Mouse (Mus musculus): ENCODE results near the gene Tpcn2. TPM values are rescaled to one million over a fixed set of nuclear protein-coding genes. Genes with fewer than 3 reads are reported as not detected.

Tpcn2 gene
- polyA plus RNA-seq, 1 experiment from 2014 or later: 5.7 TPM

- peaks cover 8% of the 10 kb centered on the region; the same call in 1 of the 2 replicates for H3K27me3 ChIP-seq (replicated peaks)
- no peaks in the 10 kb centered on the region for H3K9me3 ChIP-seq
- ATAC-seq (ENCODE audit: low FRiP score, low read depth): no peak
- no peak overlapping the region for H3K4me3 ChIP-seq
- peaks cover 9% of the 10 kb centered on the region for H3K4me1 ChIP-seq
- 73% methylated on average over 1 of the region's 1 CpGs for WGBS
- H3K27ac ChIP-seq: no peak overlapping the region
- no peaks in the 10 kb centered on the region for H3K36me3 ChIP-seq
- H3K4me2 ChIP-seq (replicated peaks): no peak overlapping the region
- no peak overlapping the region for H3K9ac ChIP-seq
Observed at GRCm38 (mm10) chr7:145154066-145154465, 129.7 kb downstream of the Tpcn2 start.

DNA sequence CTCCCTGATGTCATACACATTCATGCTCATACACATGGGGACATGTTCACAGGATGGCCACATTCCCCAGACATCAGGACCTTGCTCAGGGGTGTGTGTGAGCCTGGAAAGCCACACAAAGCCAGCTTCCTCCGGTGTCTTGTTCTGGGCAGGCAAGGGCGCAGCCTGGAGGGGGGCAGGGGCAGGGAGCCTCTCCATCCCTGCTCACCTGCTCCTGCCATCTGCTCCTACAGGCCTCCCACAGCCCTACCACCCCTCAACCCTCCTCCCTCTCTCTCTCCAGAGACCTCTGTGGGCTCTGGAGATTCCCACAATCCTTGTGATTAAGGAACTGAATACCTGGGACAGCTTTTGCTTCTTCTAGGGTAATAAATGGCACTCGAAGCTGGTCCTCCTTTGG, 132.0 kb downstream of the Tpcn2 start:
- ATAC-seq (ENCODE audit: low FRiP score, low read depth): no peak
- Histone ChIP-seq H3K36me3 (no peaks in the 10 kb centered on the region), H3K27ac (no peak overlapping the region), H3K4me1 (no peaks in the 10 kb centered on the region), H3K27me3 (replicated peaks) (0 out of 2 replicates have a peak, but pooled peaks cover 8% of the 10 kb centered on the region), H3K9me3 (no peaks in the 10 kb centered on the region), H3K9ac (no peak overlapping the region), H3K4me2 (replicated peaks) (no peak overlapping the region), H3K4me3 (no peak overlapping the region)
- WGBS: 79% methylated on average over 3 of the region's 3 CpGs

DNA sequence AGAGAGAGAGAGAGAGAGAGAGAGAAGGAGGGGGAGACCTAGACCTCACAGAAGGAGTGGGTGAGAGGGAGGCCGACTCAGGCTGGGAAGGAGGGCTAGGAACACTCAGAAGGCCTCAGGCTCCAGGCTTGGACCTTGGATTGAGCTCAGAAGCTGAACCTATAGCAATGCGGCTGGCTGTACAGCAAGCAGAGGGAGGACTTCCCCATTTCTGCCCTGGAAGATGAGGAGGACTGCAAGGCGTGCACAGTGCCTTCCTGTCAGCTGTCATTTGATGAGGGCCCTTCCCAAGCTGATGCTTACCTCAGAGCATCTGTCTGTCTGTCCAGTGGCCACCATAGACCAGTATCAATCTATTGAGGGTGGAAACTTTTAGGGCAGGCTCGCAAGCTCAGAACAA, 134.9 kb downstream of the Tpcn2 start:
- WGBS: 81% methylated on average over 4 of the region's 4 CpGs
- no peak for ATAC-seq (ENCODE audit: low FRiP score, low read depth)
- H3K4me1 ChIP-seq: no peaks in the 10 kb centered on the region
- no peak overlapping the region for H3K27ac ChIP-seq
- no peak overlapping the region for H3K9ac ChIP-seq
- no peak overlapping the region for H3K4me2 ChIP-seq (replicated peaks)
- H3K27me3 ChIP-seq (replicated peaks): 0 out of 2 replicates have a peak, but pooled peaks cover 3% of the 10 kb centered on the region
- H3K4me3 ChIP-seq: no peak overlapping the region
- H3K36me3 ChIP-seq: no peaks in the 10 kb centered on the region
- no peaks in the 10 kb centered on the region for H3K9me3 ChIP-seq

DNA sequence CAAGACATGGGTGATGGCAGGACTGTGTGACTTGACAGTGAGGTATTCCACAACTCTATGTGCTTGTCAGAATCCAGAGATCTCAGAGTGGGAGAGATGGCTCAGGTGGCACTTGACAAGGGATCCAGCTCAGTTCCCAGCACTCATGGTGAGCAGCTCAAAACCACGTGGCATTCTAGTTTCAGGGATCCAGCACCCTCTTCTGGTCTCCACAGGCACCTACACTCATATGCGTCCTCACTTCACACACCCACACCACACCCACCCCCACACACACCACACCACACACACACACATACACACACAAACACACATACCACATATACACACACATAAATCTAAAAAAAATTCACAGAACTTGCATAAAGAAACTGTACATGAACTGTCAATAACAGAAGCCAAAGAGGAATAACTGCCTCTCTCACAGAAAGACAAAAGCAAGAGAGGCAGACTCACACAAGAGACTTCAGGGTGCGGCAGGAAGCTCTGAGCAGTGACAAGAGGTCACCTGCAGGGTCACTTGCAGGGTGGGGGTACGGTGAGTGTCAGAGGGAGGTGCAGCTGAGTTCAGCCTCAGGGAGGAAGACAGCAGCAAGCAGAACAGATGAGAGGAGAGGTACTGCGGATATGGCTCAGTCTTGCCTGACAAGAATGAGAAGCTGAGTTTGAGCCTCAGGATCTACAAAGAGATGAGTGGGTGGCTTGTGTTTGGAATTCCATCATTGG, 135.7 kb downstream of the Tpcn2 start:
- no peaks in the 10 kb centered on the region for H3K4me1 ChIP-seq
- H3K4me2 ChIP-seq (replicated peaks): no peak overlapping the region
- 76% methylated on average over 5 of the region's 5 CpGs for WGBS
- ATAC-seq (ENCODE audit: low FRiP score, low read depth): no peak
- no peaks in the 10 kb centered on the region for H3K9me3 ChIP-seq
- no peak overlapping the region for H3K27ac ChIP-seq
- no peak overlapping the region for H3K9ac ChIP-seq
- H3K36me3 ChIP-seq: no peaks in the 10 kb centered on the region
- H3K4me3 ChIP-seq: no peak overlapping the region
- H3K27me3 ChIP-seq (replicated peaks): no peaks in the 10 kb centered on the region

- no peaks in the 10 kb centered on the region for H3K36me3 ChIP-seq
- no peaks in the 10 kb centered on the region for H3K27me3 ChIP-seq (replicated peaks)
- no peak overlapping the region for H3K4me2 ChIP-seq (replicated peaks)
- no peak for ATAC-seq (ENCODE audit: low FRiP score, low read depth)
- H3K27ac ChIP-seq: no peak overlapping the region
- no peak overlapping the region for H3K4me3 ChIP-seq
- no peaks in the 10 kb centered on the region for H3K4me1 ChIP-seq
- H3K9ac ChIP-seq: no peak overlapping the region
- no peaks in the 10 kb centered on the region for H3K9me3 ChIP-seq
Observed at GRCm38 (mm10) chr7:145146252-145146930, 137.4 kb downstream of the Tpcn2 start.

DNA sequence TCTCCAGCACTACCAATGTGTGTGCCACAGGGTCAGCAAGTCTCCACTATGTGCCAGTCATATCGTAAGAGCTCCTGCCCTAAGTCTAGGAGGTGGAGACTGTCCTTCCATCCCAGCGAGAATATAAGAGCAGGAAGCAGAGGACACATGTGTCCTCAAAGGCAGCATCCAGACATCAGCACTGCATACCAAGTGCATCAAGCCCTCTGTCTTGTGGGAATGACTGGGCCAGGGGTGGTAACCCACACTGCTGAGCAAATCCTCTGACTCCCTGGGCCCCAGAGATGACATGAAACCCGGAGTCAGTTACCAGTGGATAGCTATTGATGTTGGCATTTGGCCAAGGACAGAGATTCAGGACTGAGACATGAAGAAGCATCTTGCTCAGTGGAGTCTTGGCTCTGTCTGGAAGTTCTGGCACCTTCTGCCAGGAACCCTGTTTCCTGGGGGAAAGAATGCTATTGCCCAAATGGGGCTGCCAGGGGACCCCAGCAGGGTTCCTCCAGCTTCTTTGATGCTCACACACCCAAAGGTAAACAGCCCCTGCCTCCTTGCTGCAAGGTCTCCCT, 140.2 kb downstream of the Tpcn2 start:
- Histone ChIP-seq H3K9ac (no peak overlapping the region), H3K4me2 (replicated peaks) (no peak overlapping the region), H3K27ac (no peak overlapping the region), H3K4me1 (no peaks in the 10 kb centered on the region), H3K4me3 (no peak overlapping the region), H3K36me3 (no peaks in the 10 kb centered on the region), H3K9me3 (peaks cover 11% of the 10 kb centered on the region; the same call in 1 of the 2 replicates), H3K27me3 (replicated peaks) (no peaks in the 10 kb centered on the region)
- ATAC-seq (ENCODE audit: low FRiP score, low read depth): no peak
- WGBS: 66% methylated on average over 3 of the region's 3 CpGs

DNA sequence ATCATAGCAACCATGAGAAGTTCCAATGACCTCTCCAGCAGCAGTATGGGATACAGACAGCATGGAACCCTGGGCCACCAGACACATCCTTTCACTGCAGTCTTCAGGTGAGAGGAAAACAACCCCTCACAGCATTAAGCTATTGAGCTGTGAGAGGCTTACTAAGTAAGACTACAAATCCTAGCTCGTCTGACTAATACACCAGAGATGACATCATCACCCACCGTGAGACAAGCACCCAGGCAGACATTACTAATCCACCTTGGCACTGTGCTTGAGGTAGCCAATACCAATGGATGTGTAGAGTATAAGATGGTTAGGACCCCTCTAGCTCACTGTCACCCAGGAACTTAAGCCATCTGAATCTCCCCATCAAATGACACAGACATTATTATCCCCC, 143.2 kb downstream of the Tpcn2 start:
- no peak overlapping the region for H3K9ac ChIP-seq
- H3K36me3 ChIP-seq: no peaks in the 10 kb centered on the region
- H3K4me3 ChIP-seq: no peak overlapping the region
- no peaks in the 10 kb centered on the region for H3K27me3 ChIP-seq (replicated peaks)
- ATAC-seq (ENCODE audit: low FRiP score, low read depth): no peak
- no peak overlapping the region for H3K4me2 ChIP-seq (replicated peaks)
- no peak overlapping the region for H3K27ac ChIP-seq
- peaks cover 3% of the 10 kb centered on the region; the same call in 1 of the 2 replicates for H3K4me1 ChIP-seq
- WGBS: 76% methylated on average over 2 of the region's 2 CpGs
- H3K9me3 ChIP-seq: peaks cover 15% of the 10 kb centered on the region; the same call in 1 of the 2 replicates

DNA sequence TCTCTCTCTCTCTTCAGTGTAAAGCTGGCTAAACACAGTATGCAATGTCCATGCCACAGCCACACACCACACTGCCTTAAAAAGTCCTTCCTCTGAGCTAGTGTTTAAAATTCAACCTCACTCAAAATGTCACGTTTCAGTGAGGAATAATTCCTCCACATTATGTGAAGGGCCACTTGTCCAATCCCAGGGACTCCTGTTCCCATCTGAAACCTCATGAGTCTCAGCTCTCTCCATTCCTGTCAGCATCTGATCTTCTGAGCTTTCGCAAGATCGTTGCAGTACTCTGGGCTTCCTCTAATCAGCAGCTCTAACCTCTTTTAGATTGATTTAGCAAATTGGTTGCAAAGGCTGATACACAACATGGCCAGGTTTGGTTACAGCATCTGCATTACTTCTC, 144.2 kb downstream of the Tpcn2 start:
- 93% methylated on average over 3 of the region's 3 CpGs for WGBS
- Histone ChIP-seq H3K27me3 (replicated peaks) (no peaks in the 10 kb centered on the region), H3K4me2 (replicated peaks) (no peak overlapping the region), H3K4me1 (peaks cover 3% of the 10 kb centered on the region; the same call in 1 of the 2 replicates), H3K27ac (no peak overlapping the region), H3K4me3 (no peak overlapping the region), H3K9ac (no peak overlapping the region), H3K36me3 (no peaks in the 10 kb centered on the region), H3K9me3 (peaks cover 15% of the 10 kb centered on the region; the same call in 1 of the 2 replicates)
- ATAC-seq (ENCODE audit: low FRiP score, low read depth): no peak

DNA sequence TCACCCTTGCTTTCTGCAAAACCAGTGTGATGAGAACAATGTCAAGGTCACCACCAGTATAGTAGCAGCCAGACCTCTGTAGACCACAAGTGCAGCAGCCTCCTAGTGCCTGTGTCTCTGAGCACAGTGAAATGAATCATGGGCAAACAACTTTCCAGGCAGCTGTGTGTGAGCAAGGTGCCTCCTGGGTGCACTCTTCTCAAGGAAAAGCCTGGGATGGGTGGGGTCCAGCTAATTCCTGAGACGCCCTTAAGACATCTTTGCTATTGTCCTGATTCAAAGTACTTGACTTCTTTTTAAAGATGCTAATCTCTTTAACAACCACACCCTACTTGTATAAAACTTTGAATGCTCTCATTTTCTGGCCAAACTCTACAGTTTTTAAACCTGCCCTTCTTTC, 144.7 kb downstream of the Tpcn2 start:
- H3K27ac ChIP-seq: no peak overlapping the region
- H3K9me3 ChIP-seq: peaks cover 15% of the 10 kb centered on the region; the same call in 1 of the 2 replicates
- H3K36me3 ChIP-seq: no peaks in the 10 kb centered on the region
- 70% methylated on average over 1 of the region's 1 CpGs for WGBS
- H3K4me3 ChIP-seq: no peak overlapping the region
- H3K27me3 ChIP-seq (replicated peaks): no peaks in the 10 kb centered on the region
- H3K4me1 ChIP-seq: peaks cover 3% of the 10 kb centered on the region; the same call in 1 of the 2 replicates
- no peak overlapping the region for H3K9ac ChIP-seq
- H3K4me2 ChIP-seq (replicated peaks): no peak overlapping the region
- no peak for ATAC-seq (ENCODE audit: low FRiP score, low read depth)

GRCm38 (mm10) chr7:145137871-145138270, 145.9 kb downstream of the Tpcn2 start:
- no peak for ATAC-seq (ENCODE audit: low FRiP score, low read depth)
- Histone ChIP-seq H3K9me3 (peaks cover 15% of the 10 kb centered on the region; the same call in 1 of the 2 replicates), H3K4me2 (replicated peaks) (no peak overlapping the region), H3K4me3 (no peak overlapping the region), H3K9ac (no peak overlapping the region), H3K27me3 (replicated peaks) (no peaks in the 10 kb centered on the region; the same call in 1 of the 2 replicates), H3K36me3 (no peaks in the 10 kb centered on the region), H3K4me1 (peaks cover 3% of the 10 kb centered on the region; the same call in 1 of the 2 replicates), H3K27ac (no peak overlapping the region)
- 86% methylated on average over 1 of the region's 1 CpGs for WGBS

- Histone ChIP-seq H3K9me3 (peaks cover 15% of the 10 kb centered on the region; the same call in 1 of the 2 replicates), H3K4me1 (peaks cover 3% of the 10 kb centered on the region; the same call in 1 of the 2 replicates), H3K27ac (no peak overlapping the region), H3K9ac (no peak overlapping the region), H3K4me3 (no peak overlapping the region), H3K27me3 (replicated peaks) (no peaks in the 10 kb centered on the region; the same call in 1 of the 2 replicates), H3K36me3 (no peaks in the 10 kb centered on the region), H3K4me2 (replicated peaks) (no peak overlapping the region)
- no peak for ATAC-seq (ENCODE audit: low FRiP score, low read depth)
- WGBS: 90% methylated on average over 4 of the region's 4 CpGs
Observed at GRCm38 (mm10) chr7:145136831-145137230, 147.0 kb downstream of the Tpcn2 start.
